Mouse (Mus musculus) gonadal fat pad, adult 2 months (tissue): Measurements from ENCODE around the gene Flt1. TPM values are rescaled to one million over a fixed set of nuclear protein-coding genes. Genes with fewer than 3 reads are reported as not detected.

Experiments used
- DNase-seq: peaks from one replicate; pipeline ENCODE4 v3.0.0-alpha.2; 2012; ENCODE audit warnings: low read depth
- polyA plus RNA-seq: library from polyadenylated mRNA; depleted of rRNA; stranded (reverse); fragments of >200 nt; gene quantifications from 2 replicates; pipeline ENCODE4 v1.2.3, GENCODE M21; 2012

Flt1 gene
- polyA plus RNA-seq, 1 experiment: 9.6 TPM

- DNase-seq: no peak
These were observed 57.0 kb downstream of the Flt1 start for GRCm38 (mm10) chr5:147668637-147669344.

DNA sequence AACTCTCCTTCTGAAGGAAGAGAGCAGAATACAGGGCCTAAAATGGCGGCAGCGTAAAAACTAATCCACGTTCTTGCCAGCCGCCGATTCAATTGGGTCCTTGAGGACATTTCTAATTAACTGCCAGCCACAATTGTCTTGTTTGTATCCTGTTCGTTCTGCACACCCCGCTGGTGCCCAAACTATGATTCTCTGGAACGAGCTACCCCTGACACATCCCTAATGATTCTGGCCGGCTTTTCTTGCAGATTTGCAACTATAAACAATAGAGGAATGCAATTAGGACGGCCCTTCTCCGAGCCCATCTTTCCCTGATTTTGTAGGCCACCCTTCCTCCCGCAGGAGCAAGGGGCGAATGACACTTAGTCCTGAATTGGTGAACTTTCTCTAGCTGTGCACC lies 59.9 kb downstream of the Flt1 start:
- no peak for DNase-seq

DNA sequence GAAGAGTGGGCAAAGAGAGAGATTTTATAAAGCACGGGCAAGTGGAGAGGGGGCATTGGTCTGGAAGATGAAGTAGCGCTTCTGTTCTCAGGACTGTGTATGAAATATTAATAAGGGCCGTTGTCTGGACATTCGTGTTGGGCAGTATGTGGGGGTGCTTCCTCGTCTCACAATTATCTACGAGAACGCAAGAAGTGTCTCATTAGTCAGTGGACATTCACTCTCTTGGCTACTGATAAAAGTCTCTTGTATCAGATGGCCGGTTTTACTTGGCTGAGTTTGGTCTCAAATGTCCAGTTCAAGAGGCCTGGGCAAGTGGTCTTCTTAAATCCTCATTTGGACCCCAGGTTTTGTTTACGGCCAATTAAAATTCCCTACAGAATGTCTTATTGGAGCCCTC lies 60.4 kb downstream of the Flt1 start:
- no peak for DNase-seq

GRCm38 (mm10) chr5:147659909-147660308 lies 65.9 kb downstream of the Flt1 start:
- DNase-seq: no peak

- DNase-seq: no peak
These were observed 67.6 kb downstream of the Flt1 start for GRCm38 (mm10) chr5:147657882-147658855.

- DNase-seq: no peak
These were observed 70.0 kb downstream of the Flt1 start for GRCm38 (mm10) chr5:147655761-147656160.

DNA sequence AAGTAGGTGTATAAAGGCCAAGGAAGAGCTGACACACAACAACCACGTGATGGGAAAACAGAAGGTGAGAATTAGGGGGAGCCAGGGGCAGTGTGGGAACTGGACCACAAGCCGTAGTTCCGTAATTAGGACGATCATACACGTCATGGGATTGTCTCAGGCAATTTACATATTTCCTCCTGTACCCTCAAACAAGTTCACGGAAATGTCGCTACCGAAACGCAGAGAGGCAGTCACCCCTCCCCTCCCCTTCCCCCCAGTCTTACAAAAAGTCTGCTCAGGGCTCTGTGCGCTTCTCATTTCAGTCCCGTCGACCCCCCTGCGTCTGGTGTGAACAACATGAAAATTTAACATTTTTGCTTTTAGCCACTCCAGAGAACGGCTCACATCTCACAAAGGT lies 74.6 kb downstream of the Flt1 start:
- no peak for DNase-seq

GRCm38 (mm10) chr5:147646351-147646929 lies 79.4 kb downstream of the Flt1 start:
- DNase-seq: no peak

DNA sequence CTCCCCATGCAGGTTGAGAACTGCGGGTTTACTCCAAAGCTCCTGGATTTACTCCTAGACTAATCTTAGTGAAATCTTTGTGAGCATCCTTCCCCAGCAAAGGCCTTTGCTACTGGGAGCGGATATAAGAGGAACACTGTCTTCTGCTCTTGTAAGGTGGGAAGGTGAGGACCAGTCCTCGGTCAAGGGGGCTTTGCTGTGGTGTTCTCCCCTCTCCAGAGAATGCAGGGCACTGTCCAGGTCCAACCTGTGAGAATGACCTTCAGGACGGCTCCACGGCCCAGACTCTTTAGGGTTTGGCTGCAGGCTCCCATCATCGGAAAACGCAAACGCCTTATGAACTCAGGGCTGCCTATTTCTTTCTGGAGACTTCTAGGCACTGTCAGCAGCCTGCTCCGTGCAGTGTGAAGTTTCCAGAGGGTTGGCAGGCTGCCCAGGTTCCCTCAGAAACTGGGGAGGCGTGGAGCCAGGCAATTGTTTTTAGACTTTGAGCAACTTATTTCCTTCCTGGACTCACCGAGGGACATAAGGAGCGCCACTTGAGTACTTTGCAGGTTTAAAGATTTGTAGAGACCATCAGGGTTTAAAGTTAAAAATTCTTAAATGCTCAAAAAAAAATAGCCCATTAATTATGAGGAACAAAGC lies 80.7 kb downstream of the Flt1 start:
- DNase-seq: no peak

DNA sequence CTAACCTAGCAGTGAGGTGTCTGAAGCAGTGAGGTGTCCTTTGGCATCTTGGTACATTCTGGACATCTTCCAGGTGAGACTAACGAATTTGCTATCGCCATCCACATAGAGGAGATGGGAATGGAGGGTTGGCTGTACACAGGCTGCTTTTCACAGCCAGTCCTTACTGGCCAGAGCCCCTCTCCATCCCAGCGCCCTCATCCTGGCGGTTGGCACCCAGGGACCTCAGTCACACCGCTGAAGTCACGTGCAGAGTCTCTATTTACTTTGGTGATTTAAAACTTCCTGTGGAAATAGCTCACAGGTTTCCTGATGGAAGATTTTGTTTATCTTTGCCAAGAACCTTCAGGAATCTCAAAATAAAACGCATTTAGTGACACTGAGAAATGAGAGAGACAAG lies 84.4 kb downstream of the Flt1 start:
- DNase-seq: no peak

- DNase-seq: no peak
These were observed 85.9 kb downstream of the Flt1 start for GRCm38 (mm10) chr5:147639940-147640339.

DNA sequence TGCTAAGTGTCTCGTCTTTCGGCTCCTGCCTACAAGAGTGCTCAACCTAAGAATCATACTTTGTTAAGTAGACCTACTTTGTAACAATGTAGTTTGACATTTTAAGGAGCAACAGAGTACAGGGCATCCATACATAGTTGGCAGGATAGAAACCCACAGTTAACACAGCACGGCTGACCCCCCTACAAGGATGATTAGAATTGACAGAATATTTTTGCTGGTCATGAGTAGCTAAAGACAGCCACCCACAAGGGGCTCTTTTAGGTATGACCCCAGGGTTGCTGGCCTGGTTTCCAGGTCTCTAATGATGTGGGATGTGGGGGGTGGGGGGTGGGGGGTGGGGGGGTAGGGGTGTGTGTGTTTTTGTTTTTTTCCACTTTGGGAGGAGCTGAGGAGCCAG lies 89.1 kb downstream of the Flt1 start:
- DNase-seq: no peak

DNA sequence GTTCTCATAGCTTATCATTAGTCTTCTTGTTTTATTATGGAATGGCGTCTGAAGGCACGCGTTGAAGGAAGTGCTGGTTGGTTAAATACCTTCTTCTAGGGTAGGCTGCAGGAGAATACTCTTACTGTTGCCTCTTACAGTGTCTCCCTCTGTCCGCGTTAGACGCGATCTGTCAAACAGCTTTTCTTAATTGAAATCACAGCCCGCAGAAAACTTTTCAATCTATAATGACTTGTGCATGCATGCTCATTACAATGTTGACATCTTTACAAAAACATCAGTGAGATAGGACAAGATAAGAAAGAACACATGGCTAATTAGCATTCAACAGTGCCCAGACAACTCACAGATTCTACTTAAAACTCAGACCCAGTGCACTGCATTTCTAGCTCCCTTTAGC lies 89.9 kb downstream of the Flt1 start:
- DNase-seq: no peak

DNA sequence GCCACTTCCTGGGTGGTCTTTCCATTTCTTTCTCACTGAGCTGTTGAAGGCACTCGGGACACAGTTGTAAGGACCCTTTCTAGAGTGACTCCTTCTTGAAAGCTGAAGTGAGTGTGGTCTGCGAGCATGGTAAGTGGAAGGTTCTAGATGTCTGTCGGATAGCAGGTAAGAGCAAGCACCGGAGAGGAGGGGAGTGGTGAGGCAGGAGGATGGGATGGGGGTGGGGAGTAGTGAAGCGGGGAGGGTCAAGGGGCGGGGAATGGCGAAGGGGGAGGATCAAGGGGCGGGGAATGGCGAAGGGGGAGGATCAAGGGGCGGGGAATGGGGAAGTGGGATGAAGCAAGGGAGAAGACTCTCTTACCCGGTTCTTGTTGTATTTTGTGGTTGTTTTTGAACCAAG lies 91.8 kb downstream of the Flt1 start:
- DNase-seq: no peak

GRCm38 (mm10) chr5:147632716-147633115 lies 93.1 kb downstream of the Flt1 start:
- no peak for DNase-seq

- DNase-seq: no peak
These were observed 95.2 kb downstream of the Flt1 start for GRCm38 (mm10) chr5:147630426-147631290.

DNA sequence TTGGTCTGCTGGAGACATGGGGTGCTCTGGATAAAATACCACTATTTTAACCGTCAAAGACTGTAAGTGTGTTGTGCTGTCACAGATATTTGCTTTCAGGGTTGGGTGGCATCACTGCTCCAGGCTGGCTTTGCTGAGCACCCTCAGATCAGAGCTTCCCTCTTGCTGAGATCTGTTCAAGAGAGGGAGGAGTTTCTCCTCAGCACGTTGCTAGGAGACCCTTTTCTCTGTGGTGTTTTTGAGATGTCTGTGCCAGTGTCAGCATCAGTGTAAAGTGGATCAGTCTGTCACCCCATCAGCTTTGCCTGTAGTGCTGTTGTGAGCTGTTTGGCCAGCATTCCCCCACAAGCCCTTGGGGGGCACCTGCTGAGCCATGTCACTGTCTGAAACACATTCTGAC lies 98.9 kb downstream of the Flt1 start:
- DNase-seq: no peak

- no peak for DNase-seq
These were observed 102.1 kb downstream of the Flt1 start for GRCm38 (mm10) chr5:147623747-147624146.

DNA sequence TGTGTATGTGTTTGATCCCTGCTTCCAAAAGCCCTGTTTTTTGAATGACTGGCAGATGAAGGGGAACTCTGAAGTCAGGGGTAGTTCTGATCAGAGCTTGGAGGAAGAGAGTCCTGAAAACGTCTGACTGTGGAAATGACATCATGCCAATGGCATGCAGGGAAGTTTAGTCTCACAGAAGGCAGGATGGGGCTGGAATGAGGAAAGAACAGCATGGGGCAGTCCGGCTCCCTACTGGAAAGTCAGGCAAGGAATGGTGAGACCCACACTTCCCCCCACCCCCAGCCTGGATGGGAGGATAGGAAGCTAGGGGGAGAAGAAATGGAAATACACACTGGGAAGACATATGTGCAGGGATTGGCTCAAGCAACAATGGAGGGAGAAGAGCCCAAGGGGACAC lies 105.6 kb downstream of the Flt1 start:
- DNase-seq: no peak

DNA sequence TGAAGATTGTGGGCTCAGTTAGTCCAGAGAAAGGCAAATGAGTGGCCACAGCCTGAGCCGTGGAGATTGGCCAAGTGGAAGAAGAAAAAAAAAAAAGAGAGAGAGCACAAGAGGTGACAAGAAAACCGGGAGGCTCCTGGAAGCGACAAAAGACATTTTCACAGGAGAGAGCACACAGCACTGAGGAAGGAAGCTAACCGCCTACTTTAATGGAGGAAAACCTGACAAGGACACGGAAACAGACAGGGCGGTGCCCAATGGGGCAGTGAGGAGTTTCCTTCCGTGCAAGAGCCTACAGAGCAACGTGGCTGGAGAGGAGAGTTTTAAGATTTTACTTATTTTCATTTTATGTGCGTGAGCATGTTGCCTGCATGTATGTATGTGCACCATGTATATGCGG lies 107.6 kb downstream of the Flt1 start:
- DNase-seq: no peak

DNA sequence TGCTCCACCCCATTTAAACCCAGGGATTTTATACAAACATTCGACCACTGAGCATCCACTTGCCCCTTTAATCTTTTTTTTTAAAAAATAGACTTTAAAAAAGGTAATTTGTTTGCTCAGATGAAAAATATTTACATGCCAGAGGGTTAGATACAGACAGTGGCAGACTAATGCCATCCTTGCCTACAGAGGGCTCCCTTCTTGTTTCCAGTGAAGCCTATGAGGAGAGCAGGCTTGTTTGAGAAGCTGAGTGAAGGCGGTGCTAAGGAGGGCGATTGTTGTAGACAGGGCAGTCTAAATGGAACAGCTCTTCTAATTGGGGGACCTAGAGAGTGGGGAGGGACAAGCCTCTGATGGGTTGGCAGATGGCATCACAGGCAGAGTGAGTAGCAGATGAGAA lies 109.4 kb downstream of the Flt1 start:
- no peak for DNase-seq
